Mouse (Mus musculus) cerebellum, adult 11 months (tissue): ENCODE results near the gene Ap1s3.
"Not testable (repeated sequence)": the region's sequence is repeated elsewhere in the genome, so short reads cannot be mapped to it uniquely, and the experiment has no call there.

Experiments
- DNase-seq: peaks from one replicate; pipeline ENCODE4 v3.0.0; 2022

Gene Ap1s3

DNA sequence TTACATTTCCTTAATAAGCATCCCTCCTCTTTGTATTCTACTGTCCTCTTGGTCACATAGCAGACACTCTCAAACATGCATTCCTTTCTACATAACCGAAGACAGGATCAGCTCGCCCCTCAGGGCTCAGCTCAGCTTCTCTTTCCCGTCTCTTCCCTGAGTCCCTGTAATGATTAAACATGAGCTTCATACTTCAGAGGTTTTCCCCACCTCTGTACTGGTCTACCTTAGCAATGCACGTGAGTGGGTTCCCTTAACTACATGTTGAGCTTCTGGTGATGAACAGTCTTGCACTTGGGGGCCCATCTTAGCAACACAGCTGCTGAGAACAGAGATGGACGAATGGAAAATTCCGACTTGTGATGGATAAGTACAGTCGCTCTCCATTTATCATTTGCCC is 12.2 kb downstream of the Ap1s3 start:
- no peak for DNase-seq

DNA sequence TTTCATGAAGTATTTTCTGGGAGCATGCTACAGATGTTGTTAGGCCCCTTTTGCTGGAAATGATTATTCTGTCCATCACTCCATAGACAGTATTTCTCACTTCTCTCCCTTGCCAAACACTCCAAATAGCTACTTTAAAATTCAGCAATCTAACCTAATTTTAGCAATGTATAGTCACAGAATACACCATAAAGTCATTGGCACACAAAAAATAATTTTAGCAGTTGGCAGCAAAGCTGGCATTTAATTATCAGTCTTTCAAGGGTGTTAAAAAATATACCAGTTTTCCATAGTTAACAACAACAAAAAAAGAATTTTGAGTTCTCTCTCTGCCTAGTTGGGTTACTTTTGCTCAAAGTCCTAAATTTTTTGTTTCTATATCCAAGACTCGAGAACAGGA is 14.4 kb downstream of the Ap1s3 start:
- no peak for DNase-seq

DNA sequence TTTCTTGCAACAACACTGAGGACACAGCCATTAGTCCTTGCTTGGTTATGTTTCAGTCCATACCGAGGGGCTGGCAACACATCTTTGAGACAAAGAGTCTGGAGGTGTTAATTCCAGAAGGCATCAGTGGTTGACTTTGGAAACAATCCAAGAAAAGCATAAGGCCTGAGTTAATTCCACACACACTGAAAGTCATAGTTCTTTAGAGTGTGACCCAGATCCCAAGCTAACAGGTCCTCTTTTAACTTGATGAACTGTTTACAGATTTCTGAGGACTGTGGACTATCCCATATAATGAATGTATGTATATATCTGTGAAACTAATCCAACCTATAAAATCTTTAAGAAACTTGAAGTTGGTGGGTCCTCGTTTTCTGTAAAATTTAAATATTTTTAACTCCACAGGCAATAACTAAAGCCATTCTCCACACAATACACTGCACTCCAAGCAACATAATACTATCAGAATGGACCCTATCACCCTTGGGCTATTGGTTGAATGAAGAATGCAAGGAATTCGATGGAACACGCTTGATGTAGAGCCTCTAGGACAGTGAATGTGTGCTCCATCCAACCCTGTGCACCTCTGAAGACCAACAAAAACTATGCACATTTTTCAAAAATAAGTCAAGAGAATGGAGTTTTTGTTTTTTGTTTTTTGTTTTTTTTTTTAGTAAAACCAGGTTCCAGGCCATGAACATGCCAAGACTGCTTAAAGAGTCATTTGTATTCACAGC is 15.8 kb downstream of the Ap1s3 start:
- no peak for DNase-seq

DNA sequence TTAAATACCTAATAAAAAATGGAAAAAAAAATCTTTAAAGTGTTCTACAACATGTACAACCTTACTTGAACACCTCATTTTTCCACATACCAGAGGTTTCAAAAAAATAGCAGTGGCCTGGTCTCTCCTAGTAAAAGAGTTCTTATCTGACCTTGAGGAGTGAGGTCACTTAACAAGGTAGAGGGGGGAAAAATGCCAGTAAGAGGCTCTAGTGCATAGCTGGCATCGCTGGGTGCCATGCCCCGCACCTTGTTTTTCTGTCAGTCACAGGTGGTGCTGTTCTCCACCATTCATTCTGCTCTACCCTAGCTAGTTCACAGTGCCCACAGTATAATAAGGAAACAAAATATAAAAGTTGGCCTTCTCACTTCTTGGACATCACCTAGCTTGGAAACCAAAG is 16.8 kb downstream of the Ap1s3 start:
- DNase-seq = no peak

DNA sequence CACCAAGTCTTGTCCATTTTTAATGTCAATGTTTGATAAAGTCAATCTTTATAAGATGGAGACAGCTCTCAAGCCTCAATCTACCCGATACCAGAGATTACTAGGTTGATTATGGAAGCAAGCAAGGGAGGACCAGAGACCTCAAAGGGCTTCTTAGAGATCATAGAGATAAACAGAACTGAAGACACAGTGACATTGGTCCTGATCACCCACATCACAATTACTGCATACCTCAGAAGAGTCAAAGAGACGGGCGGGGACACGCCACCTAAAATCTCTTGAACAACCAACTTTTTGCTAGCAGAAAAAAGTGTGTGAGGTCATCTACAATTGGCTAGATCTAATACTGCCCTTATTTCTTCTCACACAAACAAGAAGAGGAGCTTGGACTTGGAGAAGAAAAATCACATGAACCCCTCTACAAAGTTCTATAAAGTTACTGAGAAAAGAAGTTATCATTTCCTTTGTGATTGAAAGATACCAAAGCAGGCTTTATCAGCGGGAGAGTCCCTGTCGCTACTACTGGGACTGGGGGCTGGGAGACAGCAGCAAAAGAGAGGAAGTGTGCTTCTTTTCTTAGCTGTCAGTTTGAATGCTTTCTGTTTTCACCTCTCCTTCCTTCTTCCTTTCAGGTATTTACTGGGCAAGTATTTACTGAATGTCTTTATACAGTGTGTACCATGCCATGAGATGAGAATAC is 28.2 kb downstream of the Ap1s3 start:
- DNase-seq = no peak

- no peak for DNase-seq
Measured at GRCm38 (mm10) chr1:79642680-79643079, 29.1 kb downstream of the Ap1s3 start.

- DNase-seq = no peak
Measured at GRCm38 (mm10) chr1:79641355-79641754, 30.4 kb downstream of the Ap1s3 start.

DNA sequence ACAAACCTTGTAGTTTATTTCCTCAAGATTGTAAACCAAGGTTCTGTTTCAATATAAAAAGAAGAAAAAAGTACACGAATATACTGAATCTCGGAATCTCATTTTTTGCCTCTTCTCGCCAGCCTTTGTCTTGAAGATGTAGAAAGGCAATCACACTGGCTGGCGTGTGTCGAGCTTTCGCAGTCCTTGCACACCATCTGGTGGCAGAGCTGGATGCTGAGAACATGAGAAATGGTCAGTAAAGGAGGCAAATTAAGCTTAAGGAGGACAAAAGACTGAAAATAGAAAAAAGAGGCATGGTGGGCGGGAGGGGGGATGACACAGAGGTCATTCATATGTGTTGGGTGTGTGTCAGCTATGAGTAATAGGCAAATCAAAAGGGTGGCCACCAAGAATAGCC is 31.6 kb downstream of the Ap1s3 start:
- peak; percentile 50 for DNase-seq

DNA sequence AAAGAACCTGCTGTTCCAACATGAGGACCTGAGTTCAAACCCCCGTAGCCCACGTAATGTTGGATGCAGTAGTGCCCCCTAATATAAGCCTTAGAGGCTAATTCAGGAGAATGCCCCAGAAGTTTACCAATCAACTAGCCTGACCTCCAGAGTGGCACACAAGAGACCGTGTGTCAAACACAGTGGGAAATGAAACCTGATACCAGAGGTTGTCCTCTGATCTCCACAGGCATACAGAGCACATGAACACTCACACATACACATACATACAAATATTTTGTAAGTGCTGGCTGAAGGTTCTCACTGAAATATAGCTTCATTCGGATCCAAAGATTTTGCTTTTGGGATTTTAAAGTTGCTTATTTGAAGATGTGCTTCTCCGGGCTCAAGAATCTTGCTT is 32.1 kb downstream of the Ap1s3 start:
- no peak for DNase-seq

GRCm38 (mm10) chr1:79639107-79639506 is 32.7 kb downstream of the Ap1s3 start:
- DNase-seq = no peak

DNA sequence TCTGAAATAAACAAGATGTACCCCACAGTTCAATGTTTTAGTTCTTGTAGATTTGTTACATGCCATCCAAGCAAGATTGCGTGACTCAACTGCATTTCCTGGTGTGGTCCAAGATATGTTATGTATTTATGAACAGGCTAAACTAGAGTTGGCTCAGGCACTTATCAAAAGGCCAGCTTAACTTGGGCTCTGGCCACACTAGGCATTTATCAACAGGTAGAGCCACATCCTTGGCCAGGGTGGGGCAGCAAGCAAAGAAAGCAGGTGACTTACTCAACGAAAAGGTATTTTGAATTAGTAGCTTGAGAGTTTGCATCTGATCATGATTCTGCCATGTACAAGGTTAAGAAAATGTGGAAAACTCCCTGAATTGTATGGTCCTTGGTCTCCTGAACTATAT is 34.0 kb downstream of the Ap1s3 start:
- DNase-seq = no peak

DNA sequence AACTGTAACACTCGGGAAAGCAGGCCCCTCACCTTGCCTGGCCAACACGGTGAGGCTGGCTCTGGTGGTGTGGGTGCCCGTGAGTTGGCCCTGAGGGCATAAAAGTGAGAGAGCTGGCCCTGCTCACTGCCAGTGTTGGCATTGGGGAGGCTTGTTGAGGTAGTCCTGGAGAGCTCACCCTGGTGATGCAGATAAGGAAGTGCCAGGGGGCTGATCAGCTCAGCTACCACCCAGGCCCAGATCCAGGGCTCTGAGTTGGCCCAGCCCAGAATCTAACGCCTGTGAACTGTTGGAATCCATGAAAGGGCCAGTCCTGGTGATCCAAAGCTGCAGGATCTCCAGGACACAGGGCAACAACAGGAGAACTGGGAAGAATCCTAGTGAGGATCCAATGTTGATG is 40.3 kb downstream of the Ap1s3 start:
- no peak for DNase-seq

DNA sequence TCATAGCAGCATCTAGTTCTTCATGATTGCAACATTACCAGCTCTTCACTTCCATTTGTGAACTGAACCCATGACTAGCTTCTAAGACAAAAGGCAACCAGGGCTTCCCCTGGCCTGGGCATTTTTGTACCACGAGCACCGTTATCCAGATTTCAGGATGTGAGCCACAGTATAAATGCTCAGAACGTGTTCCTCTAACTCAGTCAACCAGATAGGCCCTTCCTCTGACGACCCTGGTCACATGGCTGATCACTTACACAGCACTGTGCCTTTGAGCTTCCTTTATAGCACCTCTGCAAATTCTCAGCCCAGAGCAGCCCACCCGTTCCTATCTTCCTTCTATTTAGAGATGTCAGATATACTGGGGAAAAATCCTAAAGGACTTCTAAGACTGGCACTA is 42.0 kb downstream of the Ap1s3 start:
- DNase-seq = no peak

GRCm38 (mm10) chr1:79626140-79626539 is 45.6 kb downstream of the Ap1s3 start:
- DNase-seq = no peak

GRCm38 (mm10) chr1:79619434-79619833 is 52.3 kb downstream of the Ap1s3 start:
- no peak for DNase-seq

DNA sequence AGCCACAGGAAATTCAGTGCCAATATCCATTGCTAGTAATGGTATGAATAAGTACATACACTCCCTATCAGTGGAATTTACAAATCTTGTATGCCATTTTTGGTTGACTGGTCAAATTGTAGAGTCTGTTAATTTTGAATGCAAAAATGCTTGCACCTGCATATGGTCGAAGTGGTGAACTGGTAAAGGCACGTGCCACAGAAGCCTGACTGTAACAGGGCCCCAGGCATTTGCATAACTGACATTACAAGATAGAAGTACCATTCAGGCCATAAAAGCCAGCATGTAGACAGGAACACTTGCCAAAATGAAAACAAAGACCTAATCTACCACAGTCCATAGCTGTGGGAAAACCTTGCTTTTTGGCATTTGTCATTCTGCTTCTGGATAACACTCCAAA is 55.3 kb downstream of the Ap1s3 start:
- DNase-seq = no peak

DNA sequence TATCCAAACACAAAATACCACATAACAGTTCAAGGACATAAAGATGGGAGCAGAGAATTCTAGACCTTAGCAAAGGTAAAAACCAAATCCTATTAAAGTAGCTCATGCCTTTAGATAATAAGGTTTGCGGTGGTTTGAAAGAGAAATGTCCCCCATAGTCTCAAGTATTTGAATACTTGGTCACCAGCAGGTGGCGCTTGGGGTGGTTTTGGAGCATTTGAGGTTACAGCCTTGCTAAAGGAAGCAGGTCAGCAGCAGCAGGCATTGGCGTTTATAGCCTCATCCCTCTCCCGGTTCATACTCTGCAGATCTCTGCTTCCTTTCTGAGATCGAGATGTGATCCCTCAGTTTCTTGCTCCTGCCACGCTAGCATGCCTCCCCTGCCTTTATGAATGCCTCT is 57.3 kb downstream of the Ap1s3 start:
- DNase-seq = no peak

DNA sequence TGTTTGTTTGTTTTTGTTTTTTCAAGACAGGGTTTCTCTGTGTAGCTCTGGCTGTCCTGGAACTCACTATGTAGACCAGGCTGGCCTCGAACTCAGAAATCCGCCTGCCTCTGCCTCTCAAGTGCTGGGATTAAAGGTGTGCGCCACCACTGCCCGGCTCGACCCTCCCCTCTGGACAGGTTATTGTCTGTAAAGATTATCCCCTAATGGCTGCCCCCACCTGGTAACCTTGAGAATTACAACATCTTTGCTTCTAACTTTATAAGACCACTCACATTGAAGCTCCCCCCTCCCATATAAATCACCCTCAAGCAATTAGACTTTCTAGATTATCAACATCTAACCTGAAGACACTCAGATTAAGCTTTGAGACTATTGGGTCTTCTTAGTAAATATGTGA is 60.5 kb downstream of the Ap1s3 start:
- DNase-seq = not testable (repeated sequence)

- DNase-seq = not testable (repeated sequence)
Measured at GRCm38 (mm10) chr1:79608856-79609255, 62.9 kb downstream of the Ap1s3 start.

GRCm38 (mm10) chr1:79602500-79602899 is 69.3 kb downstream of the Ap1s3 start:
- no peak for DNase-seq

- DNase-seq = no peak
Measured at GRCm38 (mm10) chr1:79598385-79599178, 73.2 kb downstream of the Ap1s3 start.

GRCm38 (mm10) chr1:79592721-79593277 is 79.0 kb downstream of the Ap1s3 start:
- no peak for DNase-seq

DNA sequence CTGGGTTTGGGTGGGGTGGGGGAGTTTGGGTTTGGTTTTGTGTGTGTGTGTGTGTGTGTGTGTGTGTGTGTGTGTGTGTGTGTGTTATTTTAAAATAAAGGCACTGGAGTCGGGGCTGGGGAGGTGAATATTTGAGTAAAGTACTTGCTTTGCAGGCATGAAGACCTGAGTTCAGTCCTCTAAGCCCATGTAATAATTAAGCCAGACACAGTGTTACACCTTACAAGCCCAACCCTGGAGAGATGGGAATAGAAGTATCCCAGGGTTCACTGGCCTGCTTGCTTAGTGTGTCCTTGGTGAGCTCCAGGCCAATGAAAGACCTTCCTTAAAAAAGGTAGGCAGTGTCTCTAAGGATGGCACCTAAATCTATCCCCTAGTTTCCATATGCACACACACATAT is 80.7 kb downstream of the Ap1s3 start:
- DNase-seq = no peak
